Mouse (Mus musculus) myocyte (in vitro differentiated cells): ENCODE measurements around the gene Tubgcp6. TPM values are rescaled to one million over a fixed set of nuclear protein-coding genes. Genes with fewer than 3 reads are reported as not detected.
A peak's percentile ranks its signal among the peaks of the same experiment; 100 is the strongest.

ENCODE experiments used
- H3K27me3 ChIP-seq: one replicate; pipeline ENCODE4 v1.6.1; 2011; ENCODE audit not compliant: control insufficient read depth, insufficient read depth, insufficient read length
- H3K36me3 ChIP-seq: one replicate; pipeline ENCODE4 v1.6.1; 2011; ENCODE audit not compliant: control insufficient read depth, insufficient read depth
- H3K4me2 ChIP-seq: one replicate; pipeline ENCODE4 v1.6.1; 2011; ENCODE audit warnings: low read depth, control low read depth
- H3K4me3 ChIP-seq: one replicate; pipeline ENCODE4 v1.5.1; 2011; ENCODE audit warnings: mild to moderate bottlenecking, control low read depth, moderate library complexity
- H3K79me2 ChIP-seq: one replicate; pipeline ENCODE4 v1.6.1; 2011; ENCODE audit not compliant: control insufficient read depth, insufficient read depth
- H3ac ChIP-seq: one replicate; pipeline ENCODE4 v1.6.1; 2011; ENCODE audit not compliant: control insufficient read depth, insufficient read length
- CEBPB ChIP-seq: IDR thresholded peaks from 2 replicates; pipeline ENCODE4 v1.6.1; 2011; ENCODE audit warnings: mild to moderate bottlenecking, moderate library complexity; ENCODE audit not compliant: poor library complexity, insufficient read depth, severe bottlenecking
- E2F4 ChIP-seq: IDR thresholded peaks from one replicate; pipeline ENCODE4 v1.6.1; 2011; ENCODE audit warnings: mild to moderate bottlenecking, control low read depth, moderate library complexity; ENCODE audit not compliant: insufficient read depth
- MAX ChIP-seq: IDR thresholded peaks from one replicate; pipeline ENCODE4 v1.6.1; 2011; ENCODE audit warnings: low read depth, mild to moderate bottlenecking, control low read depth
- MYOD1 ChIP-seq, 3 experiments: IDR thresholded peaks; one replicate each; pipeline ENCODE4 v1.6.1; 2011; ENCODE audit warnings: control low read depth in 2 of 3, low read depth in 2 of 3, mild to moderate bottlenecking in 2 of 3, moderate library complexity in 1 of 3; ENCODE audit not compliant: insufficient read length in 2 of 3, control insufficient read depth in 1 of 3
- MYOG ChIP-seq, 3 experiments: IDR thresholded peaks; one replicate each; pipeline ENCODE4 v1.6.1; 2011; ENCODE audit warnings: control low read depth in 2 of 3, low read depth in 2 of 3, mild to moderate bottlenecking in 2 of 3; ENCODE audit not compliant: insufficient read length in 2 of 3, control insufficient read depth in 1 of 3, insufficient read depth in 1 of 3
- POLR2A ChIP-seq: IDR thresholded peaks from one replicate; pipeline ENCODE4 v1.6.1; 2011; ENCODE audit warnings: low read depth, mild to moderate bottlenecking, control low read depth, moderate library complexity; ENCODE audit not compliant: insufficient read length
- POLR2AphosphoS2 ChIP-seq: IDR thresholded peaks from one replicate; pipeline ENCODE4 v1.6.1; 2011; ENCODE audit warnings: low read depth, control low read depth; ENCODE audit not compliant: insufficient read length
- REST ChIP-seq: IDR thresholded peaks from one replicate; pipeline ENCODE4 v1.6.1; 2011; ENCODE audit warnings: mild to moderate bottlenecking, control low read depth, moderate library complexity; ENCODE audit not compliant: insufficient read depth, insufficient read length
- SRF ChIP-seq: IDR thresholded peaks from one replicate; pipeline ENCODE4 v1.6.1; 2011; ENCODE audit warnings: low read depth; ENCODE audit not compliant: control insufficient read depth, insufficient read length
- TCF12 ChIP-seq: IDR thresholded peaks from one replicate; pipeline ENCODE4 v1.6.1; 2011; ENCODE audit warnings: mild to moderate bottlenecking, control low read depth; ENCODE audit not compliant: poor library complexity, insufficient read depth, severe bottlenecking
- TCF3 ChIP-seq: IDR thresholded peaks from one replicate; pipeline ENCODE4 v1.6.1; 2011; ENCODE audit warnings: low read depth, control low read depth; ENCODE audit not compliant: insufficient read length
- USF1 ChIP-seq: IDR thresholded peaks from one replicate; pipeline ENCODE4 v1.6.1; 2011; ENCODE audit warnings: low read depth, mild to moderate bottlenecking, control low read depth, moderate library complexity
- polyA plus RNA-seq: library from polyadenylated mRNA; unstranded; fragments of >200 nt; fragmentation: generic; extraction: Trizol; gene quantifications from one replicate; pipeline ENCODE4 v1.2.1, GENCODE M21; 2012; ENCODE audit warnings: missing spikeins

Gene Tubgcp6
- polyA plus RNA-seq, 1 experiment, result 15.0 TPM

- H3ac ChIP-seq, result no peak overlapping the region
- H3K27me3 ChIP-seq, result no peaks in the 10 kb centered on the region
- no peaks in the 10 kb centered on the region for H3K79me2 ChIP-seq
- no peak overlapping the region for H3K4me3 ChIP-seq
- peaks cover 16% of the 10 kb centered on the region for H3K36me3 ChIP-seq
- H3K4me2 ChIP-seq, result no peak overlapping the region
- TF ChIP-seq POLR2AphosphoS2 (peak; percentile 64), REST (no peak)
Measured at GRCm38 (mm10) chr15:89152312-89152711, 29.4 kb upstream of the Tubgcp6 start.

- TF ChIP-seq REST (peak; percentile 87), MAX (peak; percentile 3), E2F4 (no peak)
- Histone ChIP-seq H3K79me2 (no peaks in the 10 kb centered on the region), H3K36me3 (peaks cover 7% of the 10 kb centered on the region), H3ac (no peak overlapping the region), H3K27me3 (no peaks in the 10 kb centered on the region), H3K4me2 (peak overlapping the region; percentile 86), H3K4me3 (peak overlapping the region; percentile 30)
Measured at GRCm38 (mm10) chr15:89150041-89150390, 27.1 kb upstream of the Tubgcp6 start.

GRCm38 (mm10) chr15:89149271-89150040 is 26.5 kb upstream of the Tubgcp6 start, which contains the start of gene Mapk11:
Gene Mapk11, minus strand, starts transcription at chr15:89149628.
- no peaks in the 10 kb centered on the region for H3K27me3 ChIP-seq
- TF ChIP-seq E2F4 (no peak), TCF3 (no peak), TCF12 (no peak), MYOG (IDR thresholded peaks at IDR 0.05; ENCODE audit: control insufficient read depth in 1 of 3, insufficient read depth in 1 of 3, insufficient read length in 2 of 3, low read depth in 2 of 3) (peak in 1 of 3 experiments; percentile 1), POLR2A (peak; percentile 55), REST (no peak), SRF (no peak)

GRCm38 (mm10) chr15:89148496-89149270 is 25.8 kb upstream of the Tubgcp6 start:
- H3K4me2 ChIP-seq, result peak overlapping the region; percentile 74
- no peaks in the 10 kb centered on the region for H3K27me3 ChIP-seq
- H3K4me3 ChIP-seq, result peak overlapping the region; percentile 30
- H3K36me3 ChIP-seq, result no peaks in the 10 kb centered on the region
- TF ChIP-seq POLR2A, result no peak
- TF ChIP-seq E2F4, result no peak
- no peak for TF ChIP-seq MAX
- TF ChIP-seq REST, result no peak
- TF ChIP-seq SRF, result no peak
- no peak for TF ChIP-seq MYOG (IDR thresholded peaks at IDR 0.05; ENCODE audit: control insufficient read depth in 1 of 3, insufficient read depth in 1 of 3, insufficient read length in 2 of 3, low read depth in 2 of 3)
- no peak for TF ChIP-seq TCF3
- TF ChIP-seq CEBPB, result no peak
- no peak for TF ChIP-seq POLR2AphosphoS2
- TF ChIP-seq TCF12, result no peak
- TF ChIP-seq USF1, result no peak
- no peak for TF ChIP-seq MYOD1 (IDR thresholded peaks at IDR 0.05; ENCODE audit: control insufficient read depth in 1 of 3, insufficient read length in 2 of 3, low read depth in 2 of 3)
- H3K79me2 ChIP-seq, result no peaks in the 10 kb centered on the region
- peak overlapping the region; percentile 29 for H3ac ChIP-seq

More at GRCm38 (mm10) chr15:89149271-89150040, 26.5 kb upstream of the Tubgcp6 start, which contains the start of gene Mapk11:
- Histone ChIP-seq H3ac (peak within 1 kb of the TSS; percentile 29), H3K4me3 (peak within 1 kb of the TSS; percentile 30), H3K36me3 (peaks cover under 1% of the 10 kb centered on the region), H3K79me2 (no peaks in the 10 kb centered on the region), H3K4me2 (peak within 1 kb of the TSS; percentile 86)

GRCm38 (mm10) chr15:89147895-89148294 is 25.0 kb upstream of the Tubgcp6 start:
- Histone ChIP-seq H3ac (no peak overlapping the region), H3K79me2 (no peaks in the 10 kb centered on the region), H3K27me3 (no peaks in the 10 kb centered on the region), H3K4me2 (peak overlapping the region; percentile 74), H3K4me3 (peak overlapping the region; percentile 30), H3K36me3 (no peaks in the 10 kb centered on the region)
- TF ChIP-seq POLR2A (no peak), MAX (no peak), POLR2AphosphoS2 (no peak), SRF (no peak), USF1 (no peak), REST (no peak), MYOD1 (IDR thresholded peaks at IDR 0.05; ENCODE audit: control insufficient read depth in 1 of 3, insufficient read length in 2 of 3, low read depth in 2 of 3) (no peak), CEBPB (no peak), MYOG (IDR thresholded peaks at IDR 0.05; ENCODE audit: control insufficient read depth in 1 of 3, insufficient read depth in 1 of 3, insufficient read length in 2 of 3, low read depth in 2 of 3) (no peak), TCF3 (no peak), TCF12 (no peak), E2F4 (no peak)
